Mouse (Mus musculus) ES-Bruce4 (cell line): ENCODE measurements at regions not wholly inside any gene's neighbourhood (a gene's known extent, or its start where the extent isn't known, plus 50 kb on each side); places are given as distances from the start of the nearest gene placed in this dataset.

ENCODE experiments used
- CTCF ChIP-seq: IDR thresholded peaks from one replicate; pipeline ENCODE4 v1.8.1; 2011; ENCODE audit warnings: low read depth, low read length
- POLR2A ChIP-seq: IDR thresholded peaks from one replicate; pipeline ENCODE4 v1.8.1; 2011; ENCODE audit warnings: low read length; ENCODE audit not compliant: insufficient read depth

GRCm38 (mm10) chr6:100150703-100151208 is 136.5 kb downstream of the Rybp start:
- no peak for TF ChIP-seq POLR2A
- TF ChIP-seq CTCF = no peak
